Mouse (Mus musculus): Measurements from ENCODE around the gene Csn1s2a. TPM values are rescaled to one million over a fixed set of nuclear protein-coding genes. Genes with fewer than 3 reads are reported as not detected.

Csn1s2a gene
- polyA plus RNA-seq, 1 experiment from 2014 or later: not detected

Other genes starting within 250 kb of the Csn1s2a start
- 0.16 TPM in 1 of 2 replicates, not detected in the other for gene Sult1b1, start 236.4 kb upstream of the Csn1s2a start, polyA plus RNA-seq (2014; fragmentation: Nextera tagmentation; extraction: Ambion mirVana)
- gene Sult1d1, start 205.5 kb upstream of the Csn1s2a start, polyA plus RNA-seq (2014; fragmentation: Nextera tagmentation; extraction: Ambion mirVana): not detected in 2 replicates
- 1.1 and 1.3 TPM in 2 replicates for gene Sult1e1, start 183.0 kb upstream of the Csn1s2a start, polyA plus RNA-seq (2014; fragmentation: Nextera tagmentation; extraction: Ambion mirVana)
- gene Csn1s1, start 108.4 kb upstream of the Csn1s2a start, polyA plus RNA-seq (2014; fragmentation: Nextera tagmentation; extraction: Ambion mirVana): not detected in 2 replicates
- not detected in 2 replicates for gene Csn2, start 74.9 kb upstream of the Csn1s2a start, polyA plus RNA-seq (2014; fragmentation: Nextera tagmentation; extraction: Ambion mirVana)
- not detected in 2 replicates for gene Csn1s2b, start 33.5 kb downstream of the Csn1s2a start, polyA plus RNA-seq (2014; fragmentation: Nextera tagmentation; extraction: Ambion mirVana)
- gene Prr27, start 51.1 kb downstream of the Csn1s2a start, polyA plus RNA-seq (2014; fragmentation: Nextera tagmentation; extraction: Ambion mirVana): not detected in 2 replicates
- gene Odam, start 110.5 kb downstream of the Csn1s2a start, polyA plus RNA-seq (2014; fragmentation: Nextera tagmentation; extraction: Ambion mirVana): not detected in 2 replicates
- not detected in 2 replicates for gene Csn3, start 151.0 kb downstream of the Csn1s2a start, polyA plus RNA-seq (2014; fragmentation: Nextera tagmentation; extraction: Ambion mirVana)
- not detected in 2 replicates for gene 2310003L06Rik, start 194.9 kb downstream of the Csn1s2a start, polyA plus RNA-seq (2014; fragmentation: Nextera tagmentation; extraction: Ambion mirVana)
- gene Gm28434, start 194.9 kb downstream of the Csn1s2a start, polyA plus RNA-seq (2014; fragmentation: Nextera tagmentation; extraction: Ambion mirVana): not detected in 2 replicates
- not detected in 2 replicates for gene Cabs1, start 204.9 kb downstream of the Csn1s2a start, polyA plus RNA-seq (2014; fragmentation: Nextera tagmentation; extraction: Ambion mirVana)
- gene Smr3a, start 228.0 kb downstream of the Csn1s2a start, polyA plus RNA-seq (2014; fragmentation: Nextera tagmentation; extraction: Ambion mirVana): not detected in 2 replicates

Measured in forebrain, embryonic 11.5 days (tissue).